Mouse (Mus musculus): ENCODE measurements around the gene Gm2174. TPM values are rescaled to one million over a fixed set of nuclear protein-coding genes. Genes with fewer than 3 reads are reported as not detected.
A peak's percentile ranks its signal among the peaks of the same experiment; 100 is the strongest.

Gene Gm2174
- 1.3 and 3.1 TPM in 2 replicates for polyA plus RNA-seq (2015; fragmentation: Nextera tagmentation; extraction: Ambion mirVana)

GRCm38 (mm10) chrX:56447524-56448015, at the start of gene Gm2174:
Gm2174 (plus strand) TSS chrX:56447965.
- H3K4me1 ChIP-seq = no peaks in the 10 kb centered on the region
- H3K36me3 ChIP-seq = no peaks in the 10 kb centered on the region
- 46% methylated on average over 4 of the region's 4 CpGs for WGBS
- H3K27me3 ChIP-seq = no peaks in the 10 kb centered on the region
- no peaks in the 10 kb centered on the region for H3K9me3 ChIP-seq
- H3K27ac ChIP-seq = no peak within 1 kb of the TSS
- ATAC-seq (ENCODE audit: borderline replicate concordance, extremely low read depth, low FRiP score, low TSS enrichment) = no peak
- no peak within 1 kb of the TSS for H3K4me2 ChIP-seq
- H3K4me3 ChIP-seq = no peak within 1 kb of the TSS
- H3K9ac ChIP-seq = no peak within 1 kb of the TSS

- Histone ChIP-seq H3K36me3 (no peaks in the 10 kb centered on the region), H3K4me1 (no peaks in the 10 kb centered on the region), H3K9me3 (no peaks in the 10 kb centered on the region), H3K27me3 (no peaks in the 10 kb centered on the region), H3K9ac (no peak overlapping the region), H3K27ac (no peak overlapping the region), H3K4me3 (no peak overlapping the region), H3K4me2 (no peak overlapping the region)
- 29% methylated on average over 2 of the region's 2 CpGs for WGBS
- ATAC-seq (ENCODE audit: borderline replicate concordance, extremely low read depth, low FRiP score, low TSS enrichment) = no peak
Measured at GRCm38 (mm10) chrX:56404646-56405045, 43.1 kb upstream of the Gm2174 start.

GRCm38 (mm10) chrX:56405482-56405881, 42.3 kb upstream of the Gm2174 start:
- WGBS = 33% methylated on average over 1 of the region's 1 CpGs
- H3K4me2 ChIP-seq = no peak overlapping the region
- ATAC-seq (ENCODE audit: borderline replicate concordance, extremely low read depth, low FRiP score, low TSS enrichment) = no peak

GRCm38 (mm10) chrX:56406128-56406527, 41.6 kb upstream of the Gm2174 start:
- H3K27me3 ChIP-seq = no peaks in the 10 kb centered on the region
- H3K4me1 ChIP-seq = no peaks in the 10 kb centered on the region
- H3K27ac ChIP-seq = no peak overlapping the region
- 64% methylated on average over 5 of the region's 5 CpGs for WGBS
- no peak overlapping the region for H3K4me2 ChIP-seq
- H3K9ac ChIP-seq = no peak overlapping the region
- no peaks in the 10 kb centered on the region for H3K9me3 ChIP-seq
- no peak for ATAC-seq (ENCODE audit: borderline replicate concordance, extremely low read depth, low FRiP score, low TSS enrichment)
- H3K36me3 ChIP-seq = no peaks in the 10 kb centered on the region
- no peak overlapping the region for H3K4me3 ChIP-seq

More at GRCm38 (mm10) chrX:56405482-56405881, 42.3 kb upstream of the Gm2174 start:
- H3K27me3 ChIP-seq = no peaks in the 10 kb centered on the region
- H3K9me3 ChIP-seq = no peaks in the 10 kb centered on the region
- no peaks in the 10 kb centered on the region for H3K36me3 ChIP-seq
- no peaks in the 10 kb centered on the region for H3K4me1 ChIP-seq
- no peak overlapping the region for H3K27ac ChIP-seq
- H3K9ac ChIP-seq = no peak overlapping the region
- H3K4me3 ChIP-seq = no peak overlapping the region

- no peak for ATAC-seq (ENCODE audit: borderline replicate concordance, extremely low read depth, low FRiP score, low TSS enrichment)
- H3K36me3 ChIP-seq = no peaks in the 10 kb centered on the region
- 63% methylated on average over 3 of the region's 3 CpGs for WGBS
Measured at GRCm38 (mm10) chrX:56416277-56416676, 31.5 kb upstream of the Gm2174 start.

GRCm38 (mm10) chrX:56417541-56417940, 30.2 kb upstream of the Gm2174 start:
- Histone ChIP-seq H3K4me3 (no peak overlapping the region), H3K27me3 (no peaks in the 10 kb centered on the region), H3K36me3 (no peaks in the 10 kb centered on the region), H3K4me2 (no peak overlapping the region), H3K9me3 (no peaks in the 10 kb centered on the region), H3K27ac (no peak overlapping the region), H3K9ac (no peak overlapping the region), H3K4me1 (no peaks in the 10 kb centered on the region)
- no peak for ATAC-seq (ENCODE audit: borderline replicate concordance, extremely low read depth, low FRiP score, low TSS enrichment)
- 70% methylated on average over 4 of the region's 4 CpGs for WGBS

More at GRCm38 (mm10) chrX:56416277-56416676, 31.5 kb upstream of the Gm2174 start:
- no peaks in the 10 kb centered on the region for H3K4me1 ChIP-seq
- H3K9ac ChIP-seq = no peak overlapping the region
- H3K9me3 ChIP-seq = no peaks in the 10 kb centered on the region
- H3K4me2 ChIP-seq = no peak overlapping the region
- H3K4me3 ChIP-seq = no peak overlapping the region
- H3K27me3 ChIP-seq = no peaks in the 10 kb centered on the region
- no peak overlapping the region for H3K27ac ChIP-seq

GRCm38 (mm10) chrX:56430601-56431000, 17.2 kb upstream of the Gm2174 start:
- no peak overlapping the region for H3K27ac ChIP-seq
- no peak overlapping the region for H3K4me3 ChIP-seq
- no peaks in the 10 kb centered on the region for H3K9me3 ChIP-seq
- ATAC-seq (ENCODE audit: borderline replicate concordance, extremely low read depth, low FRiP score, low TSS enrichment) = no peak
- no peaks in the 10 kb centered on the region for H3K27me3 ChIP-seq
- H3K4me2 ChIP-seq = no peak overlapping the region
- H3K4me1 ChIP-seq = no peaks in the 10 kb centered on the region
- H3K36me3 ChIP-seq = no peaks in the 10 kb centered on the region
- 49% methylated on average over 2 of the region's 2 CpGs for WGBS
- H3K9ac ChIP-seq = no peak overlapping the region

- H3K9ac ChIP-seq = no peak overlapping the region
- 71% methylated on average over 7 of the region's 7 CpGs for WGBS
Measured at GRCm38 (mm10) chrX:56435758-56436283, 11.9 kb upstream of the Gm2174 start.

GRCm38 (mm10) chrX:56446487-56447428, 1.0 kb upstream of the Gm2174 start:
- no peak overlapping the region for H3K4me2 ChIP-seq

More at GRCm38 (mm10) chrX:56435758-56436283, 11.9 kb upstream of the Gm2174 start:
- ATAC-seq (ENCODE audit: borderline replicate concordance, extremely low read depth, low FRiP score, low TSS enrichment) = no peak
- Histone ChIP-seq H3K4me1 (no peaks in the 10 kb centered on the region), H3K36me3 (no peaks in the 10 kb centered on the region), H3K27ac (no peak overlapping the region), H3K4me3 (no peak overlapping the region), H3K9me3 (no peaks in the 10 kb centered on the region), H3K27me3 (no peaks in the 10 kb centered on the region), H3K4me2 (no peak overlapping the region)

GRCm38 (mm10) chrX:56454671-56455371, 7.1 kb downstream of the Gm2174 start, which contains the start of gene Ints6l:
Ints6l (plus strand) TSS chrX:56454857.
- peak within 1 kb of the TSS; percentile 61 for H3K4me2 ChIP-seq
- H3K27ac ChIP-seq = peak within 1 kb of the TSS; percentile 93
- peak within 1 kb of the TSS; percentile 59 for H3K4me3 ChIP-seq
- no peaks in the 10 kb centered on the region for H3K36me3 ChIP-seq
- no peaks in the 10 kb centered on the region for H3K27me3 ChIP-seq
- H3K9me3 ChIP-seq = no peaks in the 10 kb centered on the region
- peak; percentile 86 for ATAC-seq (ENCODE audit: borderline replicate concordance, extremely low read depth, low FRiP score, low TSS enrichment)
- H3K4me1 ChIP-seq = no peaks in the 10 kb centered on the region
- H3K9ac ChIP-seq = peak within 1 kb of the TSS; percentile 70
- WGBS = 17% methylated on average over 17 of the region's 22 CpGs

More at GRCm38 (mm10) chrX:56446487-56447428, 1.0 kb upstream of the Gm2174 start:
- ATAC-seq (ENCODE audit: borderline replicate concordance, extremely low read depth, low FRiP score, low TSS enrichment) = no peak
- Histone ChIP-seq H3K27ac (no peak overlapping the region), H3K9me3 (no peaks in the 10 kb centered on the region), H3K4me1 (no peaks in the 10 kb centered on the region), H3K36me3 (no peaks in the 10 kb centered on the region), H3K9ac (no peak overlapping the region), H3K27me3 (no peaks in the 10 kb centered on the region), H3K4me3 (no peak overlapping the region)
- WGBS = 50% methylated on average over 11 of the region's 11 CpGs

- peak overlapping the region; percentile 61 for H3K4me2 ChIP-seq
- WGBS = 23% methylated on average over 48 of the region's 65 CpGs
- H3K4me3 ChIP-seq = peak overlapping the region; percentile 59
- no peaks in the 10 kb centered on the region for H3K36me3 ChIP-seq
- ATAC-seq (ENCODE audit: borderline replicate concordance, extremely low read depth, low FRiP score, low TSS enrichment) = peak; percentile 96
- H3K4me1 ChIP-seq = no peaks in the 10 kb centered on the region
- peak overlapping the region; percentile 70 for H3K9ac ChIP-seq
- H3K27ac ChIP-seq = peak overlapping the region; percentile 93
- no peaks in the 10 kb centered on the region for H3K27me3 ChIP-seq
- no peaks in the 10 kb centered on the region for H3K9me3 ChIP-seq
Measured at GRCm38 (mm10) chrX:56455372-56456246, 7.8 kb downstream of the Gm2174 start.

Measured in lung, embryonic 15.5 days (tissue).